Mouse (Mus musculus): ENCODE data around the gene Bbof1. TPM values are rescaled to one million over a fixed set of nuclear protein-coding genes. Genes with fewer than 3 reads are reported as not detected.

Bbof1 gene
- polyA plus RNA-seq, 2 experiments, result 1.1 to 1.3 TPM

DNA sequence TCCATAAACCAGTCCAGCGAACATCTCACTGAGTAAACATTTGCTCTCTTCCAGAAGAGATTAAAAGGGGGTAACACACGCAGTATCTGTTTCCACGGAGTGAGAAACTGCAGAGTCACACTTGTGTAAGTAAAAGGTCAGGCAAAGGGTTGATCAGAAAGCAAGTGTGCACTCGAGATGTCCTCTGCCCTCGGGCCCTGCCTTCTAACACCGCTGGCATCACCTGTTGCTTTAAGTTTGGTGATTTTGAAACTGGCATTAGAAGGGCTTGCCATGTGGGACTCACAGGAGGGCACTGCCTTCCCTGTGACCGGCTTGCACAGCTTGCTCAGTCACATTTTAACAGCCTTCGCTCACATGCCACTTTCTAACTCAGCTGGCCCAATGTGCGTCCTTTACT, 9.2 kb upstream of the Bbof1 start:
- no peak for TF ChIP-seq POLR2A (IDR thresholded peaks at IDR 0.05; ENCODE audit: borderline replicate concordance, extremely low read depth, insufficient read depth, insufficient read length)
- WGBS, result 71% methylated on average over 9 of the region's 9 CpGs
- DNase-seq (ENCODE audit: low spot score), result no peak

GRCm38 (mm10) chr12:84400068-84400467, 8.8 kb upstream of the Bbof1 start:
- no peak for DNase-seq (ENCODE audit: low spot score)
- ATAC-seq (ENCODE audit: low FRiP score, low read depth), result no peak
- H3K27me3 ChIP-seq (ENCODE audit: control insufficient read depth, insufficient read depth, low read length), result no peaks in the 10 kb centered on the region
- WGBS, result 83% methylated on average over 3 of the region's 3 CpGs
- H3K36me3 ChIP-seq (ENCODE audit: control insufficient read depth, insufficient read depth, low read length), result no peaks in the 10 kb centered on the region
- H3K4me3 ChIP-seq (replicated peaks; ENCODE audit: low read length), result no peak overlapping the region
- H3K4me1 ChIP-seq (ENCODE audit: control insufficient read depth, insufficient read depth, low read length), result no peaks in the 10 kb centered on the region
- no peaks in the 10 kb centered on the region for H3K9me3 ChIP-seq (ENCODE audit: control insufficient read depth, low read length)
- H3K9ac ChIP-seq (ENCODE audit: low read depth, low read length, severe bottlenecking), result no peak overlapping the region
- H3K4me2 ChIP-seq (replicated peaks; ENCODE audit: low read depth, low read length, severe bottlenecking), result no peak overlapping the region
- TF ChIP-seq POLR2A (IDR thresholded peaks at IDR 0.05; ENCODE audit: borderline replicate concordance, extremely low read depth, insufficient read depth, insufficient read length), result no peak
- H3K27ac ChIP-seq (replicated peaks; ENCODE audit: low read depth, low read length), result no peak overlapping the region

More for the DNA sequence above, 9.2 kb upstream of the Bbof1 start:
- Histone ChIP-seq H3K4me1 (ENCODE audit: control insufficient read depth, insufficient read depth, low read length) (no peaks in the 10 kb centered on the region), H3K27me3 (ENCODE audit: control insufficient read depth, insufficient read depth, low read length) (no peaks in the 10 kb centered on the region), H3K4me2 (replicated peaks; ENCODE audit: low read depth, low read length, severe bottlenecking) (no peak overlapping the region), H3K36me3 (ENCODE audit: control insufficient read depth, insufficient read depth, low read length) (no peaks in the 10 kb centered on the region), H3K9ac (ENCODE audit: low read depth, low read length, severe bottlenecking) (no peak overlapping the region), H3K4me3 (replicated peaks; ENCODE audit: low read length) (no peak overlapping the region), H3K27ac (replicated peaks; ENCODE audit: low read depth, low read length) (no peak overlapping the region), H3K9me3 (ENCODE audit: control insufficient read depth, low read length) (no peaks in the 10 kb centered on the region)
- no peak for ATAC-seq (ENCODE audit: low FRiP score, low read depth)

DNA sequence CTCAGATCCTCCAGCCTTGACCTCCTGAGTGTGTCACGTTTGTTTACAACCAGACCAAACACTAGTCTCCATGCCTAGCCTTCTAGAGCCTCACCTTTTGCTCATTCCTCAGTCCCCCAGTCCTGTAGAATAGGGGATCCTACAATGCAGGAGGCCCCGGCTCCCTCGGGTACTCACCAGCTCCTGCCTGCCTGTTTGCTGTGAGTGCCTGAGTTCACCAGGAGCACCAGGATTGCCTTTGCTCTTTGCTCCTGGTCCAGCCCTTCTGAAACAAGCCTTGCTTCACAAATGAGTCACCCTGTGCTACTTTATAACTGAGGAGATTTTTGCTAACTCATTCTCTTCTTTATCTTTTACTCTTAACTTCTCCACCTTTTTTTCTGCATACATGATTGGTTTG, 8.2 kb upstream of the Bbof1 start:
- WGBS, result 70% methylated on average over 3 of the region's 3 CpGs
- no peak overlapping the region for H3K4me2 ChIP-seq (replicated peaks; ENCODE audit: low read depth, low read length, severe bottlenecking)
- no peak overlapping the region for H3K9ac ChIP-seq (ENCODE audit: low read depth, low read length, severe bottlenecking)
- ATAC-seq (ENCODE audit: low FRiP score, low read depth), result no peak
- no peak for TF ChIP-seq POLR2A (IDR thresholded peaks at IDR 0.05; ENCODE audit: borderline replicate concordance, extremely low read depth, insufficient read depth, insufficient read length)
- H3K27ac ChIP-seq (replicated peaks; ENCODE audit: low read depth, low read length), result no peak overlapping the region
- no peaks in the 10 kb centered on the region for H3K27me3 ChIP-seq (ENCODE audit: control insufficient read depth, insufficient read depth, low read length)
- no peaks in the 10 kb centered on the region for H3K9me3 ChIP-seq (ENCODE audit: control insufficient read depth, low read length)
- no peak for DNase-seq (ENCODE audit: low spot score)
- no peaks in the 10 kb centered on the region for H3K36me3 ChIP-seq (ENCODE audit: control insufficient read depth, insufficient read depth, low read length)
- no peaks in the 10 kb centered on the region for H3K4me1 ChIP-seq (ENCODE audit: control insufficient read depth, insufficient read depth, low read length)
- no peak overlapping the region for H3K4me3 ChIP-seq (replicated peaks; ENCODE audit: low read length)

DNA sequence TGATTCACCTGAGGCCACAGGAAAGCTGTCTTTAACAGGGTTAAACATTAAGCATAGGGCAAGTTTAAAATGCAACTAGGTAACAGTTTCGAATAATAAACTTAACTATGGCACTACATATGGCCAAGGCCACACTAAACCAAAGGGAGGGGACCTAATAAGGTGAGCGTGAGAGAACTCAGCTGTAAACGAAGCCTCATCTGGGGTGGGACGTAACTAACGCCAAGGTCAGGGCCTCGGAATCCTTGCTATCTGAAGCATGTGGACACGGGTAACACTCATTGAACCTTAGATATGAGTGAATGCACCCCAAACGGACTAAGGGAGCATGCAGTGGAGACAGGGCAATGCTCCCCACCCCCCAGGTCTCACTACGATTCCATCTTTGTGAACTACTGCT, 5.9 kb upstream of the Bbof1 start:
- DNase-seq (ENCODE audit: low spot score) (no peak), ATAC-seq (ENCODE audit: low FRiP score, low read depth) (no peak)
- Histone ChIP-seq H3K36me3 (ENCODE audit: control insufficient read depth, insufficient read depth, low read length) (no peaks in the 10 kb centered on the region), H3K9me3 (ENCODE audit: control insufficient read depth, low read length) (no peaks in the 10 kb centered on the region), H3K27me3 (ENCODE audit: control insufficient read depth, insufficient read depth, low read length) (no peaks in the 10 kb centered on the region), H3K4me3 (replicated peaks; ENCODE audit: low read length) (no peak overlapping the region), H3K4me1 (ENCODE audit: control insufficient read depth, insufficient read depth, low read length) (peaks cover 3% of the 10 kb centered on the region; the same call in 1 of the 2 replicates), H3K27ac (replicated peaks; ENCODE audit: low read depth, low read length) (no peak overlapping the region), H3K4me2 (replicated peaks; ENCODE audit: low read depth, low read length, severe bottlenecking) (no peak overlapping the region), H3K9ac (ENCODE audit: low read depth, low read length, severe bottlenecking) (no peak overlapping the region)
- no peak for TF ChIP-seq POLR2A (IDR thresholded peaks at IDR 0.05; ENCODE audit: borderline replicate concordance, extremely low read depth, insufficient read depth, insufficient read length)
- 72% methylated on average over 9 of the region's 9 CpGs for WGBS

GRCm38 (mm10) chr12:84404541-84404940, 4.3 kb upstream of the Bbof1 start:
- Histone ChIP-seq H3K9me3 (ENCODE audit: control insufficient read depth, low read length) (no peaks in the 10 kb centered on the region), H3K27me3 (ENCODE audit: control insufficient read depth, insufficient read depth, low read length) (no peaks in the 10 kb centered on the region), H3K4me1 (ENCODE audit: control insufficient read depth, insufficient read depth, low read length) (peaks cover 3% of the 10 kb centered on the region; the same call in 1 of the 2 replicates), H3K9ac (ENCODE audit: low read depth, low read length, severe bottlenecking) (no peak overlapping the region), H3K4me3 (replicated peaks; ENCODE audit: low read length) (no peak overlapping the region), H3K27ac (replicated peaks; ENCODE audit: low read depth, low read length) (no peak overlapping the region), H3K36me3 (ENCODE audit: control insufficient read depth, insufficient read depth, low read length) (no peaks in the 10 kb centered on the region), H3K4me2 (replicated peaks; ENCODE audit: low read depth, low read length, severe bottlenecking) (no peak overlapping the region)
- WGBS, result 92% methylated on average over 6 of the region's 6 CpGs
- no peak for TF ChIP-seq POLR2A (IDR thresholded peaks at IDR 0.05; ENCODE audit: borderline replicate concordance, extremely low read depth, insufficient read depth, insufficient read length)
- no peak for ATAC-seq (ENCODE audit: low FRiP score, low read depth)
- no peak for DNase-seq (ENCODE audit: low spot score)

GRCm38 (mm10) chr12:84407259-84407658, 1.6 kb upstream of the Bbof1 start:
- no peak overlapping the region for H3K4me3 ChIP-seq (replicated peaks; ENCODE audit: low read length)

More at GRCm38 (mm10) chr12:84407259-84407658, 1.6 kb upstream of the Bbof1 start:
- H3K4me1 ChIP-seq (ENCODE audit: control insufficient read depth, insufficient read depth, low read length), result peaks cover 3% of the 10 kb centered on the region; the same call in 1 of the 2 replicates
- ATAC-seq (ENCODE audit: low FRiP score, low read depth), result no peak
- H3K4me2 ChIP-seq (replicated peaks; ENCODE audit: low read depth, low read length, severe bottlenecking), result no peak overlapping the region
- H3K27me3 ChIP-seq (ENCODE audit: control insufficient read depth, insufficient read depth, low read length), result no peaks in the 10 kb centered on the region
- H3K36me3 ChIP-seq (ENCODE audit: control insufficient read depth, insufficient read depth, low read length), result no peaks in the 10 kb centered on the region
- H3K9me3 ChIP-seq (ENCODE audit: control insufficient read depth, low read length), result no peaks in the 10 kb centered on the region
- TF ChIP-seq POLR2A (IDR thresholded peaks at IDR 0.05; ENCODE audit: borderline replicate concordance, extremely low read depth, insufficient read depth, insufficient read length), result no peak
- DNase-seq (ENCODE audit: low spot score), result no peak
- WGBS, result 63% methylated on average over 4 of the region's 4 CpGs
- H3K9ac ChIP-seq (ENCODE audit: low read depth, low read length, severe bottlenecking), result no peak overlapping the region
- H3K27ac ChIP-seq (replicated peaks; ENCODE audit: low read depth, low read length), result no peak overlapping the region
